Mouse (Mus musculus): ENCODE results near the gene Lrrc25. TPM values are rescaled to one million over a fixed set of nuclear protein-coding genes. Genes with fewer than 3 reads are reported as not detected.
A peak's percentile ranks its signal among the peaks of the same experiment; 100 is the strongest.

The Lrrc25 gene
- total RNA-seq, 1 experiment from 2014 or later: 1.0 TPM

DNA sequence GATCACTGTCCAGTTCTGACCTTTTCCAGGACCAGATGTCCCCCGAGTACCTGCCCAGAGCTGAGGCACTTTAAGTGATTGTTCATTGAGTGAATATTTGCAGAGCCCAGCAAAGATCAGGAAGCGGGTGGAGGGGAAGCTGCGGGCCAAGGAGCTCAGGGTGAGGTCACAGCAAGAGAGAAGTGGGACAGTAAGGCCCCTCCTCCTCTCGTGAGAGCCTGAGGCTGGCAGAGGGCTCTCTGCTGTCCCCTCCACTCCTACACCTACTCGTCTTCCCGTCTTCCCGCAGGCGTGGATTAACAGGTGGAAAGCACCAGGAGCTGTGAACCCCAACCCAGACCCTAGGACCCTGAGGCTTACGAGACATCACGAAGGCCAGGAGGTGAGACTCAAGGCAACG lies 690 bp downstream of the Lrrc25 start:
- no peak for DNase-seq

DNA sequence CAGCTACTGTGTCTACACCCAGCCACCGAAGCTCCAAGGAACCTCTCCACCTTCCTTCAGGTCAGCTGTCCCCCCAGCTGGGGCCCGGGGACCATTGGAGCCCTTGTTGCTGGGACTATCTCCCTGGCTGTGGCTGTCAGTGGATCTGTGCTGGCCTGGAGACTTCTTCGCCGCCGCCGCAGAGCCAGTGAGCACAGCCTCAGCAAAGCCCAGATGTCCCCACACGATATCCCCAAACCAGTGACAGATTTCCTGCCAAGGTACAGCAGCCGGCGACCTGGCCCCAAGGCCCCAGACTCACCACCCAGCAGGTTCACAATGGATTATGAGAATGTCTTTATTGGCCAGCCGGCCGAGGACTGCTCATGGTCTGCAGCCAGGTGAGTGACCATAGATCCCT lies 2.0 kb downstream of the Lrrc25 start:
- no peak for DNase-seq

DNA sequence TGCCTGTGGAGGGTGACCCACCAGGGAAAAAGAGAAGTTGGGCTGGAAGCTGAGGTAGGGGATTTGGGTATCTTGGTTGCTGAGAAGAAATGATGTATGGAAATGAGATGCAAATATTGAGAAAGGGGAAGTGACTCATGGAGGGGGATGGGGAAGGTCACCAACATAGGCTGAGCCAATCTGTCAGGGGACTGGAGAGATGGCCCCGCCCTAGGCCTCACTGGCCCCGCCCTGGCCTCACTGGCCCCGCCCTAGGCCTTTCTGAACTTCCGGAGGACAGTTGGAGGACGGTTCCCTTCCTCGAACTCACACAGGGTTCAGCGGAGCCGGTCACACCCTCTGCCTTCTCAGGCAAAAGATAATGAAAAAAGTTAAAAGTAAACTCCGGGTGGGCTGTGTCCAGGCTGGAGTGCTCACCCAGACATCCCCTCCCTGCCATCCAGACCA lies 3.0 kb downstream of the Lrrc25 start:
- no peak for DNase-seq

DNA sequence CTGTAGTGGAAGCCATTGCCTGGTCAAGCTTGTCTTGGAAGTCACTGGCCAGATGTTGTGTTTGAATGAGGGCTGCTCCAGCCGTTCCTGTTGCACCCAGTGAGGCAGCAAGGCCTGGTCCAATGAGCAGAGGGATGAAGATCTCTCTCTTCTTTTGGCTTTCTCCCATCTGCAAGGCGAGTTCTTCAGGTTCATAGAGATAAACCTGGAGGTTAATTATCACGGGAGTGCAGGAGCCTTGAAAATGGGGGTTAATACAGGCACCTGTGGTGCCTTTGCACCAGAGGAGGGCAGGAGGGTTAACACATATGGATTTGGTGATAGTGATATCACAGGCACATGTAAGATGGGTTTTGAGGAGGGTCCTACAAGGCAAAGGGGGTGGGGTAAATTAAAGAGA lies 6.3 kb downstream of the Lrrc25 start:
- no peak for DNase-seq

DNA sequence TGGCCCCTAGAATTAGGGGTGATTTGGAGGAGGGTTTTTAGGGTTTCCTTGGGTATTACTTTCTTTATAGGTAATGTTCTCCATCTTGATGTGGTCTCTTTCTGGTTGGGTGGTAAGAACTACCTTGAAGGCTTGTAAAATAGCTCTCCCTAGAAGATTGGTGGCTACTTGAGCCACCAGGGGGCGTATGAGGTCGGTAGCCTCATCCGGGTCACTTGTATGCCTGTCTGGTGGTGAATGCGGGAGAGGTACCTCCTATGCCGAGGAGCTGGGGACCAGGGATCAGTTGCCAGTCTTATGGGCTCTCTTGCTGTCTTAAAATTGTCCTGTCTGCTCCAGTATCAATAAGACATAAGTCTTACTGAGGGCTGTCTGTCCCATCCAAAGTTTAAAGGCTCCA lies 9.1 kb downstream of the Lrrc25 start:
- DNase-seq: peak; percentile 50

DNA sequence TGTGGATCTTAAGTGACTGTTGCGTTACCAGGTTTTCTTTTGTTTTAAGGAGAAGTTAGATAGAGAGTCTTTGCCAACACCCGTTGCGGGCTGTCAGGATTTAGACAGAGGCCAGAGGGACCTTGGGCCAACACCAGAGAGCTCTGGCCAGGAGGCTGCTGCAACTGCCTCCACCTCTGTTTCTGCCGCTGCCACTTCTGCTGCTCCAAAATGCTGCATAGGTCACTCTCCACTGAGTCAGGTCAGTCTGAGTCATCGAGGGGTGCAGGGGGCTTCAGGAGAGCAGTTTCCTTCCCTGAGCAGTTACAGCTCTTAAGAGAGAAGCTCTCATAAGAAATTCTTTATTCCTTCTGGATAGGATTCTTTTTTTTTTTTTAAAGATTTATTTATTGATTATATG lies 11.1 kb downstream of the Lrrc25 start:
- DNase-seq: no peak

DNA sequence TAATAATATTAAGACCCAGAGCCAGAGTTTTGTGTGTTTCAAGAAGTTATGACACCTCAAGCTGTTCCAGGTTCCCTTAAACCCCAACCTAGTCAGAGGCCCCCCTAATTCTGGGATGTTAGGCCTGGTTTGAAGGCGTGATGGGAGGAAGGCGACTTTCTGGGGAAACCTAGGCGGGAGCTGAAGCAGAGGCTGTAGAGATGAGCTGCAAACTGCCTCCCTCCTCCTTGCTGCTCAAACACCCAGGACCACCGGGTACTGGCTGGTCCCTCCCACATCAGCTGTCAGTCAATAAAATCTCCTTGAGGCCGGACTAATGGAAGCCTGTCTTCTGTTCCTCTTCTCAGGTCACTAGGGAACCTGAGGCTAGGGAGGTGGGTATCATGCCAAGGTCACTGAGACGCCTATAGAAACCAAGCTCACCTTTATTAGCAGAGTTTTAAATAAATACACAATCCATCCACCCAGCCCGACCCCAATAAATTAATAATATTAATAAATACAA lies 13.1 kb downstream of the Lrrc25 start:
- DNase-seq: no peak

DNA sequence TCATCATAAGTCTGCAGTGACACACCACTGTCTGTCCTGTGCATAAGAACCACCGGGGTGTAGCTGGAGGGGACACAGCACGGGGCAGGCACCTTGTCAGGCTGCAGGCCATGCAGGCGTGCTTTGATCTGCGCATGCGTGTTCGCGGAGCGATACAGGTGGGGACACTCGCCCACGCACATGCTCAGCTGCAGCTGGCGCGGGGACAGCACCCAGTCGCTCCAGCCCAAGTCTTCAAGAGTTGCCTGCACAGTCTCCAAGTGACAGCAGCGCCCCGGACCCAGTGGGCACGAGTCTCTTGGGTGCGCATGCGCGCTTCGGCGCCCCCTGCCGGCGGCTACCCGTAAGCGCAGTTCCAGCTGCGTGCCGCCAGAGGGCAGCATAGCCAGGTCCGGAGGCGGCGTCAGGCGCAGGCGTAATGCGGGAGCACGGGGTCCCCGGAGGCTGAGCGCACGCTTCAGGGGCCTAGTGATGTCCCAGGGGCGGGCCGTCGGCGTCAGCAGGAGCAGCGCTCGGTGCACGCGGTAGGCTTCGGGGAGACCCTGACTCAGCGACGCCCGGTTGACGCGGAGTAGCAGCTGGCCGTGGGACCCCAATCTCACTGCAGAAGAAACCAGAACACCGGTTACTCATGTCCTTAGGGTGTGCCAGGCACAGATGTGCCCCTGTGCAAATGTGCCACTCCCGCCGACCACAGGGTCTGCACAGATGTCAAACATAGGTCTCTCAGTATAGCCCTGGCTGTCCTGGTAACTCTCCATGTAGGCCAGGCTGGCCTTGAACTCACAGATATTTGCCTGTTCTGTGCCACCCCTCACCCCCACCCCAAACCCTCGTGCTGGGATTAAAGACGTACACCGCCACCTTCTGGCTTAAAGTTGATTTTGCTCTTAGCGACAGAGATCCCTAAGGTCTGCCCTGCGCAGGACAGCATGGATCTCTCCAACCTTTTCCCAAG lies 13.9 kb downstream of the Lrrc25 start:
- DNase-seq: peak; percentile 86

DNA sequence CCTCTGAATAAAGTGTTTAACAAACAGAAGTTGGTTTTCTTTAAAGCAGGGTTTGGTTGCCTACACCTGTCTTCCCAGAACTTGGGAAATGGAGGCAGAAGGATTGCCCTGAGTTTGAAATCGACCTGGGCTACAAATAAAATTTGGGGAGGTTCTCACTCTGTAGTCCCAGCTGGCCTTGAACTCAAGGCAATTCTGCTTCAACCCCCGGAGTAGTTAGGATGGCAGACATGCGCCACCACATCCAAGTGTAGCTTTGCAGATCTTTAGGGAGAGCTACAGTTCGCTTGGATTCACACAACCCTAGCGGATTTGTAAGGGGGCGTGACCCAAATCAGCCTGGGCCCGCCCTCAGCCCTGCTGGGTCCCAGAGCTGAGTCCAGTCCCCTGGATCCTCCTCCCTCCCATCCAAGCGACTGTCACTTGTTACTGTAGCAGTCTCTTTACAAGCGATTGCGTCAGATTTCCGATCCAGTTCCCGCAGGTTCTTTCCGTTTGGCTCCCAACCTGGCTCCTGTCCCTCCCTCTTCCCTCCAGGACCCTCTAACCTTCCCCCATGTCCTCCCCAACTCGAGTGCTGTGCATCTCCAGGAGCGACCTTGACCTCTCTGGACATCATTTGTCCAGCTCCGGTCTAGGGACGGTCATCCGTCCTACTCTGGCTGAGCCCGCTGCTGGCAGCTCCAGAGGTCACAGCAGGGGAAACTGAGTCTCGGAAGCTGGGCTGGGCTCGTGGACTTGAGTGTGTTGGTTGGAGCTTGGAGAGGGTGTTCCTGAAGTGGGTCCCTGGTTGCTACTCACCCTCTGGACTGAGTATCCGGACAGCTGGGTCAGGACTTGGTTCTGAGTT lies 14.8 kb downstream of the Lrrc25 start:
- peak; percentile 75 for DNase-seq

DNA sequence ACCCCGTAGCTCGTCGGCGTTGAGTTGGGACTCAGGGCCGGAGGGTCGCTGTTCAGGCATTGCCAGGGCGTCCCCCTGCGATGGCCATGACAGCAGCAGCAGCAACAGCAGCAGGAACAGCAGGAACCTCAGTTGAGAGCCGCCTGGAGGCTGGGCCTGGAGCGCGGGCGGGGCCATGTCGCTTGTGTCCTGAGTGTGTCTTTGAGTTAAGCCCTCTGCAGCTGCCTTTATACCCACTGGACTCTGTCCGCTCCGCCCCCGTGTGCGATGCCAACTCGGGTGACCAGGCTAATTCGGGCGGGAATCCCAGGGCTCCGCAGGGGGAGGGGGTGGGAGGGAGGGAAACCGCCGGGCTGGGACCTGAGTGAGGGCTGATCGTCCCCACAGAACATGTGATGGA lies 15.5 kb downstream of the Lrrc25 start:
- peak; percentile 41 for DNase-seq

DNA sequence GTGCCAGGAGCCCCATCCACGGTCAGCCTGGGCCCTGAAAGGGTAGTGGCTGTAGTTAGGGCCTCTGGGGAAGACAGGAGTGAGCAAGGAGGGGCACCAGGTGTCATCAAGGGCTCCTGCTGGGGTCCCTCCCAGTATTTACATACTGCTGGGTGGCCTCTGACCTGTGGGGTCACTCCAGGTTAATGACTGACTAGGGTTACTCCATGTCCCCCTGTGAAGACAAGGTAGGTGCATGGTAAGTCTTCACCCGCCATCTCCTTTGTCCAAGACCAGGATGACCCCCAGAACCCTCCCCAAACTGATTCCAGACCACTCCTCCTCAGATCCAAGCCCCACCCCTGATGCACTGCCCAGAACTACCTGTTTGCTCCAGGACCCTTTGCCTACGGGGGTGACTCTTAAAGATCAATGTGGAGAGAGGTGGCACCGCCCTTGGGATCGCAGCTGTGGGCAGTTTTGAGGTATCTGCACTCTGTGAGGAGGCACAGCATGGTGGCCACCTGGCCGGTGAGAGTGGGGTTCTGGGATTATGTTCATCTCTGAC lies 16.5 kb downstream of the Lrrc25 start, which contains the start of gene Gdf15:
Gdf15 (minus strand) TSS at position 111 of the 547 bp plus-strand sequence.
- DNase-seq: no peak

DNA sequence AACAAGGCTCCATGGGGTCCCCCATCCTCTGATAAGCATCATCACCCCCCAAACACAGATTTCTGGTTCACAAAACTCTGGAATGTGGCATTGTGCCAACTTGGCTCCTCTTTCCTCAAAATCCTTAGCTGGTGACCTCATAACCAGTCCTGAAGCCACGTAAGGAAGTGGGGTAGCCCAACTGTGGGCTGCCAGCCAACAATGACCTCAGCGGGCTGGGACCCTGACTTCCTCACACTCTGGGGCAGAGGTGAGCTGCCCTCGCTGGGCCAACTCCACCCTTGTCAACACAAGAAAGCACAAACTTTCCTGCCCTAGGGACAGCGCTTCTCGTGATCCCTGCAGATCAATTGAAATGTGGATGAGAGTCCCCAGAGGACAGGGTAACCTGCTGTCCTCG lies 18.1 kb downstream of the Lrrc25 start:
- DNase-seq: peak; percentile 72

DNA sequence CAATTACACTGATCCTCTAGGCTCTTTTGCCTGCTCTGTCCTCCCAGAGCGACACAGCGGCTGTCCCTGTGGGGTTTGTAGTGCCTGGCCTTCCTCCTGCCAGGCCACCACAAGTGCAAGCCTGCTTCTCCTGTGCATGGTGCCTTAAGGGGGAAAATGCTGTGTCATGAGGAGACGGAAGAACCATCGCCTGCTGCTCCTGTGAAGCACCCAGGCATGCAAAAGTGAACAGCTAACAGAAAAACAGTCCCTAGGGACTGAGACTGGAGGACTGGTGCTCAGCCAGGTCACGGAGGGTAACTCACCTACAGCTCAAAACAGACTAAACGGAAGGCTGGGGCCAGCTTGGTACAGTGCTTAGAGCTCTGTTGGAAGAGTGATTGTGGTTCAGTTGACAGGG lies 19.6 kb downstream of the Lrrc25 start:
- DNase-seq: no peak

DNA sequence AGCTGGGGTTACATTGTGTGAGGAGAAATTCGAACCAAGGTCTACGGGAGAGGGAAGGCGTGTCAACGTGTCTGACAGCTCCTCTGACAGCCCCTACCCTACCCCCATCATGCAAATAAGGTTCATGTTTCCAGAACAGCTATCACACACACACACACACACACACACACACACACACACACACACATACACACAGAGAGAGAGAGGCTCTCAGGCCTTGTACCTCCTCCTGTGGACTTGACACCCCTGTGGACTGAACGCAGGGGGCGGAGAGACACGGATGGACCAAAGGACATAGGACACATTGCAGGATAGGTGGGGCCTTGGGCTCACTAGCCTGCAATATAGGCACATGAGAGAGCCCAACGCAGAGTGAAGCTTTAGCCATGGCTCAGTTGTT lies 20.9 kb downstream of the Lrrc25 start:
- DNase-seq: no peak

DNA sequence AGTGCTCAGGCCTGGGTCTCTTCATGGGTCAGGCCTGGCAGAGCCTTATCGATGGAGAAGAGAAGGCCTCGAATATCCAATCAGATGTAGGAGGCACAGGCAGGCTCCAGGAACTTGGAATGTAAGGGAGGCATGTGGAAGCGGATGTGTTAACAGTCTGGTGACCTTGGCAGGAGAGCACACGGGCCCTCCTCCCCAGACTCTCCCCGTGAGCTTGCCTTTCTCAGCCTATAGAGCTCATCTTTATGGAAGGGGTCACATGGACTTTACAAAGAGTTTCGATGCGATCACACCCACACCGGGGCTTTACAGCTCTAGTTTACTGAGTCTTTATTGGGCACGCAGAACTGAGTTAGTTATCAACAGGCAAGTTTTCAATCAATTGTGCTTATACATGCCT lies 22.8 kb downstream of the Lrrc25 start:
- DNase-seq: no peak

DNA sequence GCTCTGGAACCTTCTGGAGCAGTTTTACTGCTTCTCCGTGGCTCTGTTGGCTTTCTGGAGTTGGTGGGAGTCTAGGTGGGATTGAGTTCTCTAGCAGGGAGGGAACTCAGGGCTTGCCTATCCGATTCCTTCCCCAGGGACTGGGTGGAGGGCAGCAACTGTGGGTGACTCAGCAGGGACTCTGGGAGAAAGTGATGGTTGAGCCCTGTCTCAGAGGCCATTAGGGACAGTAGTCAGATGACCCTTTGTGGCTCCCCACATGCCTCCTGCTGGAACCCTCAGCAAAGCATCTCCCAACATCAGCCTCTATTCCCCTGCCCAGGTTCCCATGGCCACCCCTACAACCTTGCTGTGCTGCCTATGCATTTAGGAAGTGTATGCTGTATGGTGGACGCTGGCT lies 27.1 kb downstream of the Lrrc25 start:
- no peak for DNase-seq

DNA sequence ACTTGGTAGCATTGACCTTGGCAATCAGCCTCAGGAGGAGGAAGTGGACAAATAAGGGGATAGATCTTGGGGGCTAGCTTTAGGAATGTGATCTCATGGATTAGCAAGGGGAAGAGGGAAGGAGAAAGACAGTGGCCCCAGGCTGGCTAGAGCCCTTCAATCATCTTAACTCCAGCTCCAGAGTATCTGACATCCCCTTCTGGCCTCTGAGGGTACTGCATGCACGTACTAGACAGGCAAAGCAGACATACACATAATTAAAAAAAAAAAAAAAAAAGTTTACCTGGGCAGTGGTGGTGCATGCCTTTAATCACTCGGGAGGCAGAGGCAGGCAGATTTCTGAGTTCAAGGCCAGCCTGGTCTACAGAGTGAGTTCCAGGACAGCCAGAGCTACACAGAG lies 28.1 kb downstream of the Lrrc25 start:
- DNase-seq: no peak

DNA sequence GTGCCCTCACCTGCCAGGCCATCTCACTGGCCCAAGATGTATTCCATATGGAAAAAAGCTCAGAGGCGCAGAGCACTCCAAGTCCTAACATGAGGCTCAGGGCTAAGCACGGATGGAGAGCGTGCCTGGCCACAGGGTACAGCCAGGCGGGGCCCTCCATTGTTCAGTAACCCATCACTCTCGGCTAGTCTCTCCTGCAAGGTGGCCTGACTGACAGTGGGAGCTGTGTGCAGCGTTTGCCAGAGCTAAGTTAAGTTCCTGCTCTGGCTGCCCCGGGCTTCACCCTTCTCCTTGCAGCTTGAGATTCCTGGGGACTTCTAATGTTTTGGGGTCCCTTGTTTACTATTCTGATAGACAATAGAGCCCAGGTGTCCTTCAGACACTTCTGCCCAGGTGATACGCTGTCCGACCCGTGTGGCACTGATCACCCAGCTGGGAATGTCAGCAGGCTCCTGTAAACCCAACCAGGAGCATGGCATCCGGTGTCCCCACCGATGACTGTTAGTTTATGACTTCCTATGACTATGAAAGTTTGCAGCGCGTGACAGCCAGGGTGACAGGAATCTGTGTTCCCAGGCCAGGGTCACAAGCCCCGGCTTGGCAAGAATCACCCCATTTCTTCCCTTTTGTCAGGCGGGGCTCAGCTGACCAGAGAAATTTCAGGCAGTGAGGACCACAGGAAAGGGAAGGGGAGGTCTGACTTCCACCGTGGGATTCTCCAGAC lies 29.7 kb downstream of the Lrrc25 start:
- peak; percentile 58 for DNase-seq

DNA sequence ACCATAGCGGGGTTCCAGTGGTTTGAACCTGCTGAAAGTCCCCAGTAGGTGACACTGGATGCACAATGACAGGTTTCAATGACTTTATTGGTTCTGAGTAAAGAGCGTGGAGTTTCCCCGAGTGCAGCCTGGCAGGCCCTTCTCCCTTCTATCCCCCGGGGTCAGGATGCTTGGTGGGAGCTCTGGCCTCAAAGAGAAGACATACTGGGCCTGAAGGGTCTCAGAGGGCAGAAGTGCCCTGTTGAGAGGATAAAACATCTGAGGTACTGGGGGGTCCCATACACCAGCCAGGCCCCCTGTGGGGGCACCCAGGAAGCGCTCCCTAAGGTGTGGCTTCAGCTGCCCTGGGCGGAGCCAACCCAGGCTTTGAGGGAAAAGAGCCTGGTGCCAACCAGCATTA lies 30.4 kb downstream of the Lrrc25 start:
- DNase-seq: no peak

DNA sequence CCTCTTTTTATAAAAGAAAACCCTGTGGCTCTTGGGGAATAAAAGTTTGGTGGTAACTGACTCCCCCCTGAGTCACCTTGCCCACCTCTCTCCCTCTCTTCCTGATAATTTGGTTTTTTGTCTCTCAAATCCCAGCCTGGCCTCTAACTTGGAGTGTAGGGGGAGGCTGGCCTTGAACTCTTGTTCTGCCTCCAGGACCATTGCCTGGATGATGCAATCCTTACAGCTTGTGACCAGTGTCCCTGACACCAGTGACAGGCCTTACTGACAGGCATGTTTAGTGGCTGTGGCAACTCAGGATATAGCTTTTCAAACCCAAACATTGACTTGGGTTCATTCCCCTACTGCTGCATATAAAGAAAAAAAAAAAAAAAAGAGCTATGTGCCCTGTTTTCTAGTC lies 30.8 kb downstream of the Lrrc25 start:
- peak; percentile 41 for DNase-seq

DNA sequence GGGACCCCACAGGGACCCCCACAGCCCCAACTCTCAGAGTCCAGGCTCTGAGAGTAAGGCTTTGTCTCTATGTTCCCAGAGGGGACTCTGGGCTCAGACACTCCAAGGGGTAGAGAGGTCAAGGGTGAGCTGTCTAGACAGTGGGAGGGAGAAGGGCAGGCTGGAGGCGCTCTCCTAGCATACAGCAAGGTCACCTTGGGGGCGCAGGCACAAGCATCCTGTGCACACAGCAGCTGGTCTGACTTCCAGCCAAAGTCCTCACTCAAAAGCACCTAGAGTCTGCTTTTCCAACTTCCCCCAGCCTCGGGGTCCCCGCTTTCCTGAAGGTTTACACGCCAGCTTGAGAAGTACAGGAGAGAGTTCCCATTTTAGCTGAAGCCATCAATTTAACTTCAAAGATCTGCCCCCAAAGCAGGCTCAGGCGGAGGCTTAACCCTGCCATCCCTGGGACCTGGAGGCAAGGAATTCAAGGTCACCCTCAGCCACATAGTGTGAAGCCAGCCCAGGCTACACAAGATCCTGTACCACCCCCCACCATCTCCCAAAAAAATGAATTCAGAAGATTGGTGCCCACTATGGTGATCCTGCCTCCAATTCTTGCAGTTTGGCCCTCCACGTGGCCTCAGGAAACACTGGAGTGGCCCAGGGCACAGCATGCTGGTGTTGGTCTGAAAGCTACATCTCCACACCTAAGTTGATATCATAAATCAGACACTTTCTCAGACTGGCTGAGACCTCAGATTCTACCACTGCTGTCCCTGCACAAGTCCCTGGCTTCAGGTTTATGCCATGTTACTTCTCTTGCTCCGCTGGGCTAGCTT lies 31.6 kb downstream of the Lrrc25 start:
- DNase-seq: no peak
